Mouse (Mus musculus): ENCODE measurements around the gene Tpcn1.

- TF ChIP-seq GATA1 (IDR thresholded peaks at IDR 0.05; ENCODE audit: borderline replicate concordance, low read length) = no peak
- TF ChIP-seq FLI1 (IDR thresholded peaks at IDR 0.05; ENCODE audit: low read length) = no peak
Observed at GRCm38 (mm10) chr5:120621846-120622197, 33.3 kb upstream of the Tpcn1 start.

All from megakaryocyte, embryonic 14.5 days (primary cell).